Mouse (Mus musculus): ENCODE results near the gene Klk1b27. TPM values are rescaled to one million over a fixed set of nuclear protein-coding genes. Genes with fewer than 3 reads are reported as not detected.
"Not testable (repeated sequence)": the region's sequence is repeated elsewhere in the genome, so short reads cannot be mapped to it uniquely, and the experiment has no call there.

Gene Klk1b27
- not detected for total RNA-seq (2022)

- DNase-seq (ENCODE audit: low spot score in 2 of 2) = not testable (repeated sequence)
Measured at GRCm38 (mm10) chr7:44051990-44052389, at the start of gene Klk1b27. Klk1b27 (plus strand) TSS chr7:44052290.

GRCm38 (mm10) chr7:44004847-44005246 is 47.2 kb upstream of the Klk1b27 start:
- DNase-seq (ENCODE audit: low spot score in 2 of 2) = no peak

- not testable (repeated sequence) for DNase-seq (ENCODE audit: low spot score in 2 of 2)
Measured at GRCm38 (mm10) chr7:44011868-44012267, 40.2 kb upstream of the Klk1b27 start, which contains the start of gene Klk1b26. Klk1b26 (plus strand) TSS chr7:44012168.

GRCm38 (mm10) chr7:44014666-44015065 is 37.4 kb upstream of the Klk1b27 start:
- DNase-seq (ENCODE audit: low spot score in 2 of 2) = peak; percentile 2 to 44

GRCm38 (mm10) chr7:44015071-44015470 is 37.0 kb upstream of the Klk1b27 start:
- peak; percentile 4 to 23 for DNase-seq (ENCODE audit: low spot score in 2 of 2)

GRCm38 (mm10) chr7:44072117-44072516 is 20.0 kb downstream of the Klk1b27 start:
- no peak for DNase-seq (ENCODE audit: low spot score in 2 of 2)

- no peak for DNase-seq (ENCODE audit: low spot score in 2 of 2)
Measured at GRCm38 (mm10) chr7:44077703-44078102, 25.6 kb downstream of the Klk1b27 start.

- DNase-seq (ENCODE audit: low spot score in 2 of 2) = no peak
Measured at GRCm38 (mm10) chr7:44096111-44096510, 44.0 kb downstream of the Klk1b27 start.

GRCm38 (mm10) chr7:44102028-44102427 is 49.9 kb downstream of the Klk1b27 start, which contains the start of gene Klk1b21:
Klk1b21 (plus strand) TSS chr7:44102328.
- DNase-seq (ENCODE audit: low spot score in 2 of 2) = not testable (repeated sequence)

Other genes starting within 250 kb of the Klk1b27 start
- gene Klk7, start 241.0 kb upstream of the Klk1b27 start, total RNA-seq (2022) = not detected
- gene Klk6, start 227.8 kb upstream of the Klk1b27 start, total RNA-seq (2022) = 1 to 10 TPM; 3.2 to 9.7 (median 6.3) TPM
- gene Klk5, start 210.3 kb upstream of the Klk1b27 start, total RNA-seq (2022) = not detected
- gene Klk4, start 171.1 kb upstream of the Klk1b27 start, total RNA-seq (2022) = not detected
- not detected for gene Klk15, start 118.5 kb upstream of the Klk1b27 start, total RNA-seq (2022)
- not detected for gene Klk1b8, start 101.6 kb upstream of the Klk1b27 start, total RNA-seq (2022)
- not detected for gene Klk1b1, start 85.5 kb upstream of the Klk1b27 start, total RNA-seq (2022)
- gene Klk1b9, start 76.2 kb upstream of the Klk1b27 start, total RNA-seq (2022) = not detected
- gene Klk1b11, start 56.4 kb upstream of the Klk1b27 start, total RNA-seq (2022) = not detected
- not detected for gene Klk1b26, start 40.1 kb upstream of the Klk1b27 start, total RNA-seq (2022)
- gene Klk1b21, start 50.0 kb downstream of the Klk1b27 start, total RNA-seq (2022) = not detected
- not detected for gene Klk1b22, start 60.4 kb downstream of the Klk1b27 start, total RNA-seq (2022)
- not detected for gene Klk1b16, start 84.5 kb downstream of the Klk1b27 start, total RNA-seq (2022)
- not detected for gene Klk1b24, start 135.9 kb downstream of the Klk1b27 start, total RNA-seq (2022)
- not detected for gene Klk1b3, start 145.9 kb downstream of the Klk1b27 start, total RNA-seq (2022)
- gene Klk1b4, start 155.1 kb downstream of the Klk1b27 start, total RNA-seq (2022) = not detected
- not detected for gene Klk1b5, start 163.7 kb downstream of the Klk1b27 start, total RNA-seq (2022)
- gene Klk1, start 173.1 kb downstream of the Klk1b27 start, total RNA-seq (2022) = not detected
- gene Gm36864, start 183.9 kb downstream of the Klk1b27 start, total RNA-seq (2022) = not detected
- gene 1700028J19Rik, start 194.4 kb downstream of the Klk1b27 start, total RNA-seq (2022) = 1 to 10 TPM in 3 of 4 experiments, under 1 TPM in 1; 0.87 to 1.8 (median 1.4) TPM
- gene 2410002F23Rik, start 194.4 kb downstream of the Klk1b27 start, total RNA-seq (2022) = 10 to 100 TPM; 81.6 to 96.2 (median 87.1) TPM
- under 1 TPM in 1 of 4 experiments, not detected in 3; 0.21 TPM for gene Acp4, start 205.1 kb downstream of the Klk1b27 start, total RNA-seq (2022)
- gene Gm15517, start 209.2 kb downstream of the Klk1b27 start, total RNA-seq (2022) = not detected